Mouse (Mus musculus) Patski (cell line): ENCODE data around the gene Usp29. TPM values are rescaled to one million over a fixed set of nuclear protein-coding genes. Genes with fewer than 3 reads are reported as not detected.

ENCODE experiments used
- ATAC-seq: fragments of 100-300 bp; one replicate; pipeline ENCODE4 v1.8.0; 2021
- CTCF ChIA-PET: fragments of 350-600 bp; sonication (Branson Sonifier 250); formaldehyde crosslinking; loops from one replicate; lab custom pipeline; 2022; ENCODE audit warnings: inconsistent platforms; lab: Charles Lee
- POLR2A ChIA-PET: fragments of 350-600 bp; sonication (Branson Sonifier 250); formaldehyde crosslinking; loops from one replicate; lab custom pipeline; 2022; ENCODE audit warnings: antibody characterized with exemption, inconsistent platforms; lab: Charles Lee
- DNase-seq: peaks from one replicate; pipeline ENCODE4 v3.0.0-alpha.2; 2011; ENCODE audit warnings: low read depth, low spot score
- H3K27me3 ChIP-seq: fragments of 371-371 bp; one replicate; pipeline ENCODE4 v1.5.1; 2021
- CTCF ChIP-seq: fragments of 100-300 bp; IDR thresholded peaks from one replicate; pipeline ENCODE4 v1.5.1; 2021
- in situ Hi-C: fragments of 300-500 bp; cut with MboI; formaldehyde crosslinking; loops from 3 replicates; pipeline ENCODE4 v1.11.1; 2018; ENCODE audit warnings: low pct_unique_long_range_greater_than_20kb, mixed read lengths
- polyA plus RNA-seq: library from polyadenylated mRNA; unstranded; gene quantifications from one replicate; pipeline ENCODE4 v1.2.3, GENCODE M21; 2021

The Usp29 gene
- polyA plus RNA-seq, 1 experiment from 2014 or later = 4.3 TPM

DNA sequence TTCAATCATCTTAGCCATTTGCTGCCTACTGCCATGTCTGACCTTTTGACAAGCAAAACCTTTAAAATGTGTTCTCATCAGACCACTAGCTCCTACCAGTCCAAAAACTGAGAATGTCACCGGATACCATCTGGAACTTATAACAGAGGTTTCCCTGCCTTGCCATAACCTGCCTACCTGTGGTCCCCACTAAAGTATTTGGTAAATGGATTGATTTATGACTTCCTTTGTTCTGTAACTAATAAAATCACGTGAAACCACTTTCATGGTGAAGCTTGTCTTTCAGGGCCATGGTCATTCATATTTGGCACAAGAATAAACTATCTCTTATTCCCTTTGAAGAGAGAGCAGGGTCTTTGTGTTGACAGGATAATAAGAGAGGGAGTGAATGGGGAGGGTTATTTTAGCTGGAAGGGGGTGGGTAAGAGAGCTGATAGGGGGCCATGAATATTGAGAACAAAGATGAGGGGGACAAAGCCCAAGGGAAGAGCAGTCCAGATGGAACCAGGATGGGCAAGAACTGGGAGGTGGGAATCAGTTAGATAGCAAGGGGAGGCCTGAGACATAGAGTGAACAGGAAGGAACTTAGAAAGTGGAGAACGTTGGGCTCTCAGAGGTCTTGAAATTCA is 107.0 kb downstream of the Usp29 start:
- ATAC-seq (no peak), DNase-seq (no peak)
- no peak for TF ChIP-seq CTCF

DNA sequence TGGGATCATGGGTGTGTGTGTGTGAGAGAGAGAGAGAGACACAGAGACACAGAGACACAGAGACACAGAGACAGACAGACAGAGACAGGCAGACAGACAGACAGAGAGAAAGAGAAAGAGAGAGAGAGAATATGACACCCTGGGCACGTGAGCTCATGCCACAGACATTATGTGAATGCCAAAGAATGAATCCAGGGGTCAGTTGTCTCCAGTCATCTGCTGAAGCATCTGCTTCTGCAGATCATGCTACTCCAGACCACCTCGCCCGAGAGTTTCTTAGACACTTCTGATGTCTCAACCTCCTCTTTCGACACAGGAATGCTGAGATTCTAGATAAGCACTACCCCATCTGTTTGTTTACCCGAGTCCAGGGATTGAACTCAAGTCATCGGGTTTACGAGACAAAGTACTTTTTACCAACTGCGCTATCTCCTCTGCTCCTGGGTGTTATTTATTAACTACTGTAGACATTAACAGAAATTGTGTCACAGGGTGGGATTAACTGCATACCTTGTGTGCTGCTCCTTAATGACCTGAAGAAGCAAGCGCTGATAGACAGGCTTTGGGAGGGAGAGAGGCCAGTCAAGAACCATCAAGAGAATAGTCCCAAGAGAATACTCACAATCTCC is 107.7 kb downstream of the Usp29 start:
- CTCF ChIA-PET = no interaction called here
- DNase-seq (peak; percentile 77), ATAC-seq (peak; percentile 90)
- POLR2A ChIA-PET = no interaction called here
- in situ Hi-C loops = no loop called here
- H3K27me3 ChIP-seq = no peaks in the 10 kb centered on the region
- TF ChIP-seq CTCF = no peak

More for the DNA sequence above, 107.0 kb downstream of the Usp29 start:
- ChIA-PET CTCF (interaction anchor here (1.2 kb wide), 1 partner anchor 67 kb away, joined by 3 read pairs; no protein-coding TSS in a partner anchor), POLR2A (no interaction called here)
- in situ Hi-C loops = no loop called here
- no peaks in the 10 kb centered on the region for H3K27me3 ChIP-seq

DNA sequence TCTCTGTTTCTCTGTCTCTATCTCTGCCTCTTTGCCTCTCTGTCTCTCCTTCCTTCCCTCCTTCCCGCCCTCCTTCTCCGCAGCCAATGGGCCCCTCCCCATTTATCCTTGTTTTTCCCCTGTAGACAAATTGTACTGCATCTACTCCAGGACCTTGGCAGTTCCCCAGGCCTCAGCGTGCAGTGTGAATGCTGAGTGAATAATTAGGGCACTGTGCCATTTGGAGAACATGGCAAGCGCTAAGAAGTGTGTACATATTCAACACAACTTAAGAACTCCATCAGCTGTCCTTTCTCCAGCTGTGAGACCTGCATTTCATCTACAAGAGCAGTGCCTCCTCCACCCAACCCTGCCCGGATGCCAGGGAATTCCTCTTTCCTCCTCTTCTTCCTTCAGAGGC is 110.5 kb downstream of the Usp29 start:
- DNase-seq (no peak), ATAC-seq (no peak)
- CTCF ChIA-PET = interaction anchor here (1.0 kb wide), 1 partner anchor 11 kb away, joined by 3 read pairs; no protein-coding TSS in a partner anchor
- in situ Hi-C loops = no loop called here
- no peaks in the 10 kb centered on the region for H3K27me3 ChIP-seq
- POLR2A ChIA-PET = no interaction called here
- TF ChIP-seq CTCF = no peak

GRCm38 (mm10) chr7:6849495-6849894 is 119.1 kb downstream of the Usp29 start:
- in situ Hi-C loops = no loop called here
- DNase-seq (no peak), ATAC-seq (no peak)
- ChIA-PET POLR2A (no interaction called here), CTCF (no interaction called here)
- no peak for TF ChIP-seq CTCF
- no peaks in the 10 kb centered on the region for H3K27me3 ChIP-seq

GRCm38 (mm10) chr7:6850321-6850720 is 119.9 kb downstream of the Usp29 start:
- in situ Hi-C loops = no loop called here
- DNase-seq (no peak), ATAC-seq (no peak)
- ChIA-PET CTCF (no interaction called here), POLR2A (no interaction called here)
- no peaks in the 10 kb centered on the region for H3K27me3 ChIP-seq
- TF ChIP-seq CTCF = no peak

- in situ Hi-C loops = no loop called here
Measured at GRCm38 (mm10) chr7:6851256-6851655, 120.9 kb downstream of the Usp29 start.

DNA sequence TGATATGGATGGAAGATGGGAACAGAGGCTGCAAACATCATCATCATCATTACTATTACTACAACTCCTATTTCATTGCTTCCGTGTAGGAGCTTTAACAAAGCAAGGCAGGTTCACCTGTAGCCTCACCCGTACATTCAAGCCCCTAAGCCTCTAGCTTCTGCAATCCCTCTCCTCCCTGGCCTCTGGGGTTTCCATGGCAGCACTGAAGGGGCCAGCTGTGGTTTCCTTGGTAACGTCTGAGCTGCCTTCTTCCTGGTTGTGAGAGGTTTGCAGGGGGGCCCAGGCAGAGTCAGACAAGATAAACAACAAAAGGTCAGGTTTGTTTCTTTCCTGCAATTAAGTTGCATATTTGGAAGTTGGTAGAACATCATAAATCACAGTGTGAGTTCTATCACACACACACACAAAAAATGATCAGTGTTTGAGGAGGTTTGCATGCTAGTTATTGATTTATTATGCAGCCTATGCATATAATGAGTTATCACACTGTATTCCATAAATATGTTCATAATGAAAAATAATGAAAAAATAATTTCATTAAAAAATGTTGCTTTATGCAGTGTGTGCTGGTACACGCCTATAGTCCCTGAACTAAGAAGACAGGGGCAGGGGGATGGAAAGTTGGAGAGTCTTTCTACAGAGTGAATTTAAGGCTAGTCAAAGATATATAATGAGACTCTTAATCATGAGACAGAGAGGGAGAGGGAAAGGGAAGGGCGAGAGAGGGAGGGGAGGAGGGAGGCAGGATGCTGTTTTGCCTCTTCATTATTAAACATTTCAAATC is 121.5 kb downstream of the Usp29 start:
- in situ Hi-C loops = no loop called here
- DNase-seq (no peak), ATAC-seq (no peak)
- CTCF ChIA-PET = interaction anchor here (1.1 kb wide), 1 partner anchor 11 kb away, joined by 3 read pairs; no protein-coding TSS in a partner anchor
- no peaks in the 10 kb centered on the region for H3K27me3 ChIP-seq
- no peak for TF ChIP-seq CTCF
- POLR2A ChIA-PET = interaction anchor here (1.7 kb wide), 1 partner anchor 9 kb away, joined by 3 read pairs; no protein-coding TSS in a partner anchor

More at GRCm38 (mm10) chr7:6851256-6851655, 120.9 kb downstream of the Usp29 start:
- ATAC-seq (no peak), DNase-seq (no peak)
- ChIA-PET CTCF (interaction anchor here (1.1 kb wide), 1 partner anchor 10 kb away, joined by 3 read pairs; no protein-coding TSS in a partner anchor), POLR2A (interaction anchor here (1.7 kb wide), 1 partner anchor 10 kb away, joined by 3 read pairs; no protein-coding TSS in a partner anchor)
- no peaks in the 10 kb centered on the region for H3K27me3 ChIP-seq
- TF ChIP-seq CTCF = no peak

GRCm38 (mm10) chr7:6855613-6856405 is 125.4 kb downstream of the Usp29 start:
- DNase-seq (no peak), ATAC-seq (no peak)
- TF ChIP-seq CTCF = no peak
- in situ Hi-C loops = no loop called here
- ChIA-PET CTCF (no interaction called here), POLR2A (no interaction called here)
- H3K27me3 ChIP-seq = no peaks in the 10 kb centered on the region

- in situ Hi-C loops = no loop called here
- POLR2A ChIA-PET = no interaction called here
- ATAC-seq (no peak), DNase-seq (no peak)
- H3K27me3 ChIP-seq = no peaks in the 10 kb centered on the region
- CTCF ChIA-PET = no interaction called here
- no peak for TF ChIP-seq CTCF
Measured at GRCm38 (mm10) chr7:6858694-6859270, 128.4 kb downstream of the Usp29 start.
